Mouse (Mus musculus) liver, embryonic 13.5 days (tissue): ENCODE data around the gene Cd44. TPM values are rescaled to one million over a fixed set of nuclear protein-coding genes. Genes with fewer than 3 reads are reported as not detected.

Experiments used
- ATAC-seq: fragments of 200-750 bp; cut with Nextera tagmentation; 2 replicates; pipeline ENCODE4 v1.8.0; 2017; ENCODE audit warnings: low read depth, mild to moderate bottlenecking, moderate number of reproducible peaks, moderate library complexity
- DNase-seq: peaks from one replicate; pipeline ENCODE4 v3.0.0; 2022
- H3K27ac ChIP-seq: fragments of 300-500 bp; sonication (generic); 2 replicates; pipeline ENCODE4 v1.5.1; 2015; ENCODE audit warnings: moderate library complexity, mild to moderate bottlenecking, inconsistent platforms
- H3K27me3 ChIP-seq: fragments of 300-500 bp; sonication (generic); 2 replicates; pipeline ENCODE4 v1.6.1; 2015; ENCODE audit warnings: mild to moderate bottlenecking, inconsistent platforms
- H3K36me3 ChIP-seq: fragments of 300-500 bp; sonication (generic); 2 replicates; pipeline ENCODE4 v1.6.1; 2015; ENCODE audit warnings: mild to moderate bottlenecking, inconsistent platforms
- H3K4me1 ChIP-seq: fragments of 300-500 bp; sonication (generic); replicated peaks from 2 replicates; pipeline ENCODE4 v1.6.1; 2015; ENCODE audit warnings: inconsistent platforms
- H3K4me2 ChIP-seq: fragments of 300-500 bp; sonication (generic); 2 replicates; pipeline ENCODE4 v1.6.1; 2015; ENCODE audit warnings: inconsistent platforms, mild to moderate bottlenecking, moderate library complexity
- H3K4me3 ChIP-seq: fragments of 300-500 bp; sonication (generic); replicated peaks from 2 replicates; pipeline ENCODE4 v1.5.1; 2015; ENCODE audit warnings: mild to moderate bottlenecking, inconsistent platforms
- H3K9ac ChIP-seq: fragments of 300-500 bp; sonication (generic); 2 replicates; pipeline ENCODE4 v1.6.1; 2015; ENCODE audit warnings: mild to moderate bottlenecking, inconsistent platforms
- H3K9me3 ChIP-seq: fragments of 300-500 bp; sonication (generic); replicated peaks from 2 replicates; pipeline ENCODE4 v1.6.1; 2016; ENCODE audit warnings: inconsistent platforms
- WGBS: fragments of 180-500 bp; shearing (Covaris S2); methylation state at CpG from one replicate; pipeline ENCODE4 v1.1.7; 2015; ENCODE audit not compliant: insufficient replicate concordance; 5-methylcytosine and 5-hydroxymethylcytosine counted together
- polyA plus RNA-seq: library from polyadenylated mRNA; unstranded; fragments of >200 nt; fragmentation: Nextera tagmentation; extraction: Ambion mirVana; gene quantifications from 2 replicates; pipeline ENCODE4 v1.2.1, GENCODE M21; 2015

The Cd44 gene
- polyA plus RNA-seq, 1 experiment from 2014 or later: 15.1 TPM

DNA sequence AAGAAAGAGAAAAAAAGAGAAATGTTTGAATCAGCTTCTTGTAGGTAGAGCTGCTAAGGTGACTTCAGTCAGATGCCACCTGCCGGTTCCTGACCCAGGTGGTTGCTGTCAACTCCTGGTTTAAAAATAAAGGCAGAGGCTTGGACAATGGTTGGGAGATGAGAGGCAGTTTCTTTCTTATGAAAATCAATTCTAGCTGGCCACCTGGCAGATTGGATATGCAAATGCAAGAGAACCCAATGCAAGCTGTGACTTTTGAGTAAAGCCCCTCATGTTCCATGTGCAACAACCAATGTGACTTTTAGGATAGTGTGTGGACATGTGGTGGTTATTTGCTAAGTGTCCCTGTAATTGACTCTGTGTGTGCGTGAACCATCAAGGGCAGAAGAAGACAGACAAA lies 33.0 kb downstream of the Cd44 start:
- H3K9me3 ChIP-seq: no peaks in the 10 kb centered on the region
- no peaks in the 10 kb centered on the region for H3K27me3 ChIP-seq
- WGBS: 68% methylated on average over 2 of the region's 2 CpGs
- peaks cover 3% of the 10 kb centered on the region; the same call in 1 of the 2 replicates for H3K36me3 ChIP-seq
- ATAC-seq (no peak), DNase-seq (no peak)
- H3K4me1 ChIP-seq: peaks cover 77% of the 10 kb centered on the region
- H3K27ac ChIP-seq: peak overlapping the region; percentile 22; the same call in 1 of the 2 replicates
- H3K4me3 ChIP-seq: no peak overlapping the region
- peak overlapping the region; percentile 7 for H3K4me2 ChIP-seq
- no peak overlapping the region for H3K9ac ChIP-seq

DNA sequence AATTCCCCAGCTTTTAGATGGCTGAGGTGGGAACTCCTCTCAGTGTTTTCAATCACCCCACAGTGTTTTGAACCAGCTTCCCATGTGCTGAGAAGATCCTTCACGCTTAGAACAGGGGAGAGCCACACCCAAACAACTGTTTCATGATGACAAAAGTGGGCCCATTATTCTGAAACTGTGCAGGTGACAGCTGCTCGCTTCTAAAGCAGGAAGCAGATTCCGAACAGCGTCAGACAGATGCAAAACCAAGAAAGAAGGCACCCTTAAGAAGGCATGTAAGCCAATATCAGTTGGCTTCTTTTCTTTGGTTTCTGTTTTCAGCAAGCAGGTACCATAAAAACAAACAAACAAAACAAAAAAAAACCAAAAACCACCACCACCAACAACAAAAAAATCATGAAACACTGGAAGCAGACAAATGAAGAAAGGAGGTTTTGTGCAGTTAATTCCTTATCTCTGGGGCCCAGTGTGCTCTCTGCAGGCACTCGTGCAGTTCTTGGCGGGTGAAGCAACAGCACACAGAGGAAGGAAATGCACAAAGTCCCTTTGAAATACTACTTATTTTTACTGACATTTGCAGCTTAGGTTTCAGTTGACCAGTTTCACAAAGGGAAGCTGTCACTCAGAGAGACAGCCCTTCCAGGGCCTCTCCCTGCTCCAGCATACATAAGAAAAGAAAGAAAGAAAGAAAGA lies 33.9 kb downstream of the Cd44 start:
- 4% methylated on average over 6 of the region's 6 CpGs for WGBS
- H3K36me3 ChIP-seq: peaks cover 3% of the 10 kb centered on the region; the same call in 1 of the 2 replicates

DNA sequence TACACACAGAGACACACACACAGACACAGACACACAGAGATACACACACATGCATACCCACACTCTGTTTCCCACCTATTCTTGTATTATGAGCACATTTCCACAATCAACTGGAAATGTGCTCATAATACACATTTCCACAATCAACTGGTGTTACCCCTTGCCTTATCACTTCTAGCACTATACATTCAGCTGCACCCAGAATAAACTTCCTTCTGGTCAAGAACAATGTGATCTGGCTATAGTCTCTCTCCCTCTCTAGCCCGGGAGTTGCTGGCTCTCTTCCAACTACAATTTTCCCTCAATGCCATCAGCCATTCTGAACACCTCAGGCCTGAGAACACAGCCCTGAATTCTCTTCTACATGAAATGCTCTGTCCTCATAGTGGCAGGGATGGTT lies 34.9 kb downstream of the Cd44 start:
- Histone ChIP-seq H3K4me3 (no peak overlapping the region), H3K27ac (peak overlapping the region; percentile 82), H3K9ac (peak overlapping the region; percentile 42; the same call in 1 of the 2 replicates), H3K9me3 (no peaks in the 10 kb centered on the region), H3K4me2 (peak overlapping the region; percentile 62), H3K27me3 (no peaks in the 10 kb centered on the region), H3K4me1 (peaks cover 62% of the 10 kb centered on the region), H3K36me3 (peaks cover 4% of the 10 kb centered on the region; the same call in 1 of the 2 replicates)
- 19% methylated on average over 1 of the region's 1 CpGs for WGBS
- ATAC-seq: peak; percentile 35; the same call in 1 of the 2 replicates
- DNase-seq: no peak

More for the DNA sequence above, 33.9 kb downstream of the Cd44 start:
- Histone ChIP-seq H3K27ac (peak overlapping the region; percentile 82), H3K4me2 (peak overlapping the region; percentile 62), H3K4me1 (peaks cover 71% of the 10 kb centered on the region), H3K27me3 (no peaks in the 10 kb centered on the region), H3K4me3 (peak overlapping the region; percentile 19; the same call in 1 of the 2 replicates), H3K9ac (peak overlapping the region; percentile 42; the same call in 1 of the 2 replicates), H3K9me3 (no peaks in the 10 kb centered on the region)
- DNase-seq (peak; percentile 23), ATAC-seq (peak; percentile 77)

DNA sequence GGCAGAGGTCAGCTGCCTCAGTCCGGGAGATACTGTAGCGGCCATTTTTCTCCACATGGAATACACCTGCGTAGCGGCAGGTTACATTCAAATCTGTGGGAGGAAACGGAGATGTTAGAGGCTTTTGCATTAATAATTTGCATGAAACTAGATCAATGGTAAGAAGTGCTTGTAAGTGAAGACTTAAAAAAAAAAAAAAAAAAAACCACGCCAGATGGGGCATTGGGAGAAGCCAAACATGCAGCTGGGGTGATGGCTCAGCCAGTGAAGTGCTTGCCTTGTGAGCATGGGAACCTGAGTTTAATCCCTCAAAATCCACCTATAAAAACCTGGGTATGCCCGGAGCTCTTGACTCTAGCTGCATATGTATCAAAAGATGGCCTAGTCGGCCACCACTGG lies 36.1 kb downstream of the Cd44 start:
- no peak overlapping the region for H3K4me3 ChIP-seq
- H3K9ac ChIP-seq: no peak overlapping the region
- peaks cover 16% of the 10 kb centered on the region; the same call in 1 of the 2 replicates for H3K36me3 ChIP-seq
- 89% methylated on average over 8 of the region's 8 CpGs for WGBS
- H3K4me1 ChIP-seq: peaks cover 50% of the 10 kb centered on the region
- no peak overlapping the region for H3K4me2 ChIP-seq
- H3K9me3 ChIP-seq: no peaks in the 10 kb centered on the region
- ATAC-seq (no peak), DNase-seq (no peak)
- no peak overlapping the region for H3K27ac ChIP-seq
- no peaks in the 10 kb centered on the region for H3K27me3 ChIP-seq

DNA sequence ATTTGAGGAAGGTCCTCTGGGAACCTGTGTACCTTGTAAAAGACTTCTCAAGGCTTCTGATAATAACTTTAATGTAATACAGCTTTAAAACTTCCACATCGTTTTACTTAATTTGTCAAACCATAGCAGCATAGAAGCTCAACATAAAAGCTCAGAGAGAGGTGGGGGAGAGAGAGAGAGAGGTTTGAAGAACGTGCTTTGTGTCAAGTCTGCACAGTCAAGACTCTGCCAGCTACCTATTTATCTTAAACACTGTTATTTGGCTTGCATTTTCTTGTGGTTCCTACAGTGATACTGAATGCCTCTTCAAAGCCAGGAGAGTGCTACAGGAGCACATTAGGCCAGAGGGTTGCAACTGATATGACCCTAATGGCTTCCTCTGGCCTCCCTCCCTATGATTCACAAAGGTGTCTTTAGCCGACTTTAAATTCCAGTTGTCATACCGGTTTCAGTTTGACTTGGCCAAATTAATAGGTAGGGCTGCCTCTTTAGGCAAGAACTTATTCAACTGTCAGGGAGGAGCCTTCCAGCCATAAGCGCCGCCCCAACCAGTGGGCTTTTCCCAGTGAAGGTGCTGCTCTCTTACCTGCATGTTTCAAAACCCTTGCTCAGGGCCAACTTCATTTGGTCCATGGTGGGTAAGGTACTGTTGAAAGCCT lies 36.6 kb downstream of the Cd44 start:
- no peak overlapping the region for H3K4me2 ChIP-seq
- DNase-seq: no peak
- no peaks in the 10 kb centered on the region for H3K27me3 ChIP-seq
- ATAC-seq: no peak
- H3K9me3 ChIP-seq: no peaks in the 10 kb centered on the region
- H3K27ac ChIP-seq: no peak overlapping the region; the same call in 1 of the 2 replicates
- H3K4me1 ChIP-seq: peaks cover 45% of the 10 kb centered on the region
- WGBS: 58% methylated on average over 6 of the region's 6 CpGs
- peaks cover 20% of the 10 kb centered on the region; the same call in 1 of the 2 replicates for H3K36me3 ChIP-seq
- H3K4me3 ChIP-seq: no peak overlapping the region
- no peak overlapping the region for H3K9ac ChIP-seq

DNA sequence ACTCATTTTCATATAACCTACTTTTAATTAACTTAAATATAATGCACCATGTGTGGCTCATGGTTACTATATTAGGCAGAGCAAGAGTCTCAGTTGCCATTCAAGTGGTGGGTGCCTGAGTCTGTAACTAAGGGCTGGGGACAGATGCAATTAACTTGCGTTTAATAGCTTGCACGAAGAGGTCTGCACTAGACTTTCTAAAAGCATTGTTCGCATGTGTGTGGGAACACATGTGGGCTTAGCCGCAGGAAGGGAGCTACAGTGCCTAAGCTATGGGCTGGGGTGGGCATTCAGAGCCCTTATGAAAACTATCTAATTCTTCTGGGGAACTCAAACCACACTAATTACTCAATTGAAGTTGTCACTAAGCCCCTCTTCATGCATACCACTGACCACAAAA lies 37.4 kb downstream of the Cd44 start:
- H3K4me2 ChIP-seq: no peak overlapping the region
- no peak overlapping the region for H3K27ac ChIP-seq
- H3K9ac ChIP-seq: no peak overlapping the region
- no peaks in the 10 kb centered on the region for H3K27me3 ChIP-seq
- DNase-seq (no peak), ATAC-seq (no peak)
- peaks cover 37% of the 10 kb centered on the region for H3K4me1 ChIP-seq
- 85% methylated on average over 4 of the region's 4 CpGs for WGBS
- peaks cover 24% of the 10 kb centered on the region for H3K36me3 ChIP-seq
- no peak overlapping the region for H3K4me3 ChIP-seq
- no peaks in the 10 kb centered on the region for H3K9me3 ChIP-seq

DNA sequence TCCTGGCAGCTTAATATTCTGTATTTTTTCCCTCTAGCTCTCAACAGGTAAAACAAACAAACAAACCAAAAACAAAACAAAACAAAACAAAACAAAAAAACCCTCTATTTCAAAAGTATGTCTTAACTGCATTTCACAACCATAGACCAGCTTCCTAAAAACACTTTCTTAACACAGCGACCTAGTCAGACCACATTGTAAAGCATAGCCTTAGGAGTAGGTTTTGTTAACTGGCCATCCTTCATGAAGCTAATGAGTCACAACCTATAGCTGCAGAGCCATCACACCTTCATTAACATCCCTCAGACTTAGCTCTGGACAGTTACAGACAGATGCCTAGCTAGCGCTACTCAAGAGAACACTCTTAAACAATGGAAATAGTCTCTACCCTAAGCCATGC lies 37.9 kb downstream of the Cd44 start:
- Histone ChIP-seq H3K27me3 (no peaks in the 10 kb centered on the region), H3K27ac (no peak overlapping the region)
- whole genome bisulfite sequencing: 80% methylated on average over 2 of the region's 2 CpGs

DNA sequence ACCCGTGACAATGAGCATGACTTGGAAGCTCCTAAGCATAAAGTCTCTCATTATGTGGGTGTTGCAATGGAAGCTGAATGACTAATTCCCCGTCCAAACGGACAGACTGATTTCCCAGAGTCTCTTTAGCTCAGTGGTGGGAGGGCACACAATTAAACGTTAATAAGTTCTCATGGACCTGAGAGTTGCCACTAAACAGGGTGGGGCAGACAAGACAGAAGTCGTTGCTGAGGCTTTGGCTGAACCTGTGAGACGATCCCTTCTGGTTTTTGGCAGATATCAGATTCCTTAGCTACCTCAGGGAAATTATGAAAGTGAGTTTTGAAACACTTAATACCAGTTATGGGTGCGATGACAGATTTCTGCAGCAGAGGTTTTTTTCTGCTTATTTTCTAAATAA lies 38.8 kb downstream of the Cd44 start:
- DNase-seq (no peak), ATAC-seq (no peak)
- Histone ChIP-seq H3K4me2 (no peak overlapping the region), H3K27ac (no peak overlapping the region), H3K9me3 (no peaks in the 10 kb centered on the region), H3K27me3 (no peaks in the 10 kb centered on the region), H3K4me1 (peaks cover 27% of the 10 kb centered on the region), H3K4me3 (no peak overlapping the region), H3K9ac (no peak overlapping the region), H3K36me3 (peaks cover 24% of the 10 kb centered on the region)
- 68% methylated on average over 7 of the region's 7 CpGs for WGBS

More for the DNA sequence above, 37.9 kb downstream of the Cd44 start:
- H3K4me1 ChIP-seq: peaks cover 32% of the 10 kb centered on the region
- no peak overlapping the region for H3K4me2 ChIP-seq
- H3K4me3 ChIP-seq: no peak overlapping the region
- DNase-seq (no peak), ATAC-seq (no peak)
- H3K9me3 ChIP-seq: no peaks in the 10 kb centered on the region
- H3K9ac ChIP-seq: no peak overlapping the region
- peaks cover 24% of the 10 kb centered on the region for H3K36me3 ChIP-seq

DNA sequence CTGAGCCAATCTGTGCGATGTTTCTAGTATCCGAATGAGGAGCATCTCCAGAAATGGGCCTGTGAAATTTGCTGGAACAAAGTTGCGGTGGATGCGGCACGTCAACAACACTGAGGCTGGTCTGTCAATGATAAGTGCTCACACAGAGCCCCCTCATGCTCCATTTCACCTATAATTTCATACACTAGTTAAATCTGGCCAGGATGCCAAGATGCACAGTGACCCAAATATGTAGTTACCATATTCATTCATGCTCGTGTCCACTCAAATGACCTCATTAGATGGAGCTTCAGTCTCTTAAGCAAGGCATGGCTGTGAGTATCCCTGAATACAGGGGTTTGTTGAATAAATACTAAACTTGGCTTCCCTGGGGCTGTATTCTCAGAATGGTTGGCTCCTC lies 43.2 kb downstream of the Cd44 start:
- no peaks in the 10 kb centered on the region for H3K27me3 ChIP-seq
- H3K9ac ChIP-seq: no peak overlapping the region
- no peak overlapping the region for H3K4me3 ChIP-seq
- H3K27ac ChIP-seq: no peak overlapping the region
- no peak overlapping the region for H3K4me2 ChIP-seq
- no peaks in the 10 kb centered on the region for H3K4me1 ChIP-seq
- H3K9me3 ChIP-seq: no peaks in the 10 kb centered on the region
- H3K36me3 ChIP-seq: peaks cover 32% of the 10 kb centered on the region
- DNase-seq: no peak
- WGBS: 85% methylated on average over 6 of the region's 6 CpGs
- no peak for ATAC-seq

DNA sequence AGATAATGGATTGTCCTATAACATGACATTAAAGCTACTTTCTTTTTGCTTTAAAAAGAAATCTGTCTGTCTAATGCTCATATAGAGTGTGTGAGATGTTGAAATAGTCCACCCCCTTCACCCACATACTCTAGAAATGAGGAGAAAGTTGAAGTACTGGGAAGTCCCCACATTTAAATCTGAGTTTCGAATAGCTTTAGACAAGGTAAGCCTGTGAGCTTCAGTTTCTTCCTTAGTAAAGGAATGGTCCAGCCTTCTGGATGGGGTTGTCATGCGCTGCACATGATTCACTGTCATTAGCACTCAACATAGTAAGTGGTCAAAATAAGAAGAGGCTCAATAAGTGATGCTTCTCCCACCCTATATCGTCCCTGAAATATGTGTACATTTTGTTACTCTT lies 48.2 kb downstream of the Cd44 start:
- H3K36me3 ChIP-seq: peaks cover 30% of the 10 kb centered on the region
- 80% methylated on average over 3 of the region's 3 CpGs for WGBS
- DNase-seq: no peak

DNA sequence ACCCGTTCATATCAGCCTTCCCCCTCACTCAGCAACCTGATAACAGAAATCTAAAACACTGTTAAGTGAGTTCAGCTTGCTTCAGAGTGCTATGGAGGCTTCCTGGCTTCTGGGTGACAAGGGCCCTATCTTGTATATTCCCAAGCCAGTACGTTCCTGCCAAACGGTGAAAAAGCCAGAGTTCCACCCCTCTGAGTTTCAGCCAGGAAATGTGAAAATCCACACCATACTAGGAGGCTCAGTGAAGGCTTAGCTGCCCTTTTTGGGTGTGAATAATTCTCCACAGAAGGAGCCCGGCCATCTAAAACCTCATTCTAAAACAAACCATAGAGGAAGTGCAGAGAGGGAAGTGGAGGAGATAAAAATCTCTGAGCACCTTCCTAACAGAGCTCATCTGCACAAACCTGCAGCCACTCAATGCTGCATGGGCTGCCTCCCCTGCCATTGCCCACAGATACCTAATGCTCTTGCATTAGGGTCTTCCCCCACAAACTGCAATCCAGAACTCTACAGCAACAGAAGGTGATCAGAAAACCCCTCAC lies 49.5 kb downstream of the Cd44 start:
- no peak overlapping the region for H3K27ac ChIP-seq
- no peak overlapping the region for H3K4me3 ChIP-seq
- H3K4me2 ChIP-seq: no peak overlapping the region
- no peaks in the 10 kb centered on the region for H3K9me3 ChIP-seq
- H3K36me3 ChIP-seq: peaks cover 30% of the 10 kb centered on the region
- ATAC-seq (no peak), DNase-seq (no peak)
- WGBS: 30% methylated on average over 4 of the region's 4 CpGs
- peaks cover 8% of the 10 kb centered on the region for H3K4me1 ChIP-seq
- H3K9ac ChIP-seq: no peak overlapping the region
- no peaks in the 10 kb centered on the region for H3K27me3 ChIP-seq

More for the DNA sequence above, 48.2 kb downstream of the Cd44 start:
- no peaks in the 10 kb centered on the region for H3K9me3 ChIP-seq
- H3K27me3 ChIP-seq: no peaks in the 10 kb centered on the region
- H3K4me2 ChIP-seq: no peak overlapping the region
- H3K27ac ChIP-seq: no peak overlapping the region
- no peak overlapping the region for H3K9ac ChIP-seq
- no peak overlapping the region for H3K4me3 ChIP-seq
- peaks cover 8% of the 10 kb centered on the region for H3K4me1 ChIP-seq
- no peak for ATAC-seq
